ENCODE assay signal across 13 mouse cellular contexts in genomic region chr7:140921225-140921975, GRCm38 (mm10). TPM values are rescaled to one million over a fixed set of nuclear protein-coding genes. Genes with fewer than 3 reads are reported as not detected.
DNase-seq lines count a peak whose midpoint lies in the region; ATAC-seq and TF ChIP-seq lines count a peak whose summit lies in the region.
"Had no signal": no experiment of that assay in that cellular context is flagged by ENCODE, and none has a peak within 500 bp of the region (broad histone marks: within the 10 kb centered on the region; RNA-seq: fewer than 3 reads in every experiment).

No protein-coding gene starts in this region.

- peaks cover 9% of the 10 kb centered on the region for H3K4me1 ChIP-seq in neural tube, embryonic 11.5 days (ENCODE audit: control insufficient read depth, insufficient read depth, low read length)
- peaks cover 17% of the 10 kb centered on the region for H3K4me1 ChIP-seq in hindbrain, embryonic 12.5 days
- H3K4me1 ChIP-seq in liver, embryonic 13.5 days (replicated peaks) = peaks cover 44% of the 10 kb centered on the region

- H3K9me3 ChIP-seq in neural tube, embryonic 11.5 days (ENCODE audit: control insufficient read depth, low read length) = no peaks in the 10 kb centered on the region
- no peaks in the 10 kb centered on the region for H3K9me3 ChIP-seq in hindbrain, embryonic 12.5 days (replicated peaks)
- H3K9me3 ChIP-seq in liver, embryonic 13.5 days (replicated peaks) = no peaks in the 10 kb centered on the region
- H3K9me3 ChIP-seq: embryonic facial prominence, embryonic 13.5 days had no signal

- ATAC-seq in neural tube, embryonic 11.5 days (ENCODE audit: insufficient read depth, low FRiP score, low TSS enrichment) = no peak
- ATAC-seq in hindbrain, embryonic 12.5 days (ENCODE audit: low FRiP score) = no peak
- no peak for ATAC-seq in liver, embryonic 13.5 days (ENCODE audit: low read depth)

- H3K36me3 ChIP-seq in neural tube, embryonic 11.5 days (ENCODE audit: control insufficient read depth, insufficient read depth, low read length) = no peaks in the 10 kb centered on the region
- H3K36me3 ChIP-seq in hindbrain, embryonic 12.5 days = no peaks in the 10 kb centered on the region
- no peaks in the 10 kb centered on the region for H3K36me3 ChIP-seq in liver, embryonic 13.5 days
- H3K36me3 ChIP-seq: embryonic facial prominence, embryonic 13.5 days had no signal

- peaks cover 44% of the 10 kb centered on the region for H3K27me3 ChIP-seq in neural tube, embryonic 11.5 days (ENCODE audit: control insufficient read depth, insufficient read depth, low read length)
- peaks cover 82% of the 10 kb centered on the region for H3K27me3 ChIP-seq in hindbrain, embryonic 12.5 days
- H3K27me3 ChIP-seq in liver, embryonic 13.5 days = peaks cover 72% of the 10 kb centered on the region

- no peak overlapping the region for H3K4me3 ChIP-seq in neural tube, embryonic 11.5 days (ENCODE audit: low read depth, low read length)
- H3K4me3 ChIP-seq in hindbrain, embryonic 12.5 days = no peak overlapping the region
- H3K4me3 ChIP-seq in liver, embryonic 13.5 days (replicated peaks) = 0 out of 2 replicates have a peak overlapping the region, but pooled peaks have one; percentile 28
- H3K4me3 ChIP-seq in layer of hippocampus, adult 2 months = no peak overlapping the region

- no peak for DNase-seq in neural tube, embryonic 11.5 days (ENCODE audit: low spot score)
- no peak for DNase-seq in neural tube, embryonic 10.5 days (ENCODE audit: extremely low spot score, low spot score)
- DNase-seq in liver, embryonic 13.5 days = no peak
- DNase-seq in layer of hippocampus, adult 2 months (ENCODE audit: low spot score in 2 of 2) = no peak
- no peak for DNase-seq in adrenal gland, postnatal 25 days
- no peak for DNase-seq in gastrocnemius, postnatal 4 days (ENCODE audit: low spot score in 2 of 2)
- DNase-seq: lung, postnatal 10 days; thymus, postnatal 14 days had no signal

- peak overlapping the region; percentile 60; the same call in 1 of the 2 replicates for H3K4me2 ChIP-seq in neural tube, embryonic 11.5 days (ENCODE audit: low read depth)
- peak overlapping the region; percentile 87; the same call in 1 of the 2 replicates for H3K4me2 ChIP-seq in hindbrain, embryonic 12.5 days (replicated peaks)
- H3K4me2 ChIP-seq in liver, embryonic 13.5 days = no peak overlapping the region

- H3K27ac ChIP-seq in neural tube, embryonic 11.5 days (ENCODE audit: low read depth, low read length) = no peak overlapping the region
- no peak overlapping the region for H3K27ac ChIP-seq in hindbrain, embryonic 12.5 days
- no peak overlapping the region for H3K27ac ChIP-seq in liver, embryonic 13.5 days
- no peak overlapping the region for H3K27ac ChIP-seq in layer of hippocampus, adult 2 months
- H3K27ac ChIP-seq: embryonic facial prominence, embryonic 13.5 days had no signal

- no peak for TF ChIP-seq CTCF in layer of hippocampus, adult 2 months (conservative IDR thresholded peaks at IDR 0.05)

- no peak overlapping the region for H3K9ac ChIP-seq in neural tube, embryonic 11.5 days (ENCODE audit: low read length)
- no peak overlapping the region for H3K9ac ChIP-seq in hindbrain, embryonic 12.5 days
- no peak overlapping the region for H3K9ac ChIP-seq in liver, embryonic 13.5 days

- WGBS in neural tube, embryonic 11.5 days = 28% methylated on average over 22 of the region's 22 CpGs
- 27% methylated on average over 22 of the region's 22 CpGs for WGBS in hindbrain, embryonic 12.5 days
- 30% methylated on average over 22 of the region's 22 CpGs for WGBS in liver, embryonic 13.5 days (ENCODE audit: insufficient replicate concordance)

RNA-seq across cellular contexts. Expression of gene Nlrp6, which starts 0.7 kb away (rescaled TPM):
- polyA plus RNA-seq in neural tube, embryonic 11.5 days (2014; fragmentation: Nextera tagmentation; extraction: Ambion mirVana) = 0.15 and 0.20 TPM in 2 replicates
- 0.13 and 0.27 TPM in 2 replicates for polyA plus RNA-seq in hindbrain, embryonic 12.5 days (2016; fragmentation: Nextera tagmentation; extraction: Ambion mirVana)
- 1.6 and 2.4 TPM in 2 replicates for polyA plus RNA-seq in liver, embryonic 13.5 days (2015; fragmentation: Nextera tagmentation; extraction: Ambion mirVana)
- total RNA-seq in layer of hippocampus, adult 2 months (2021) = under 1 TPM; 0.27 to 0.51 TPM
- total RNA-seq in adrenal gland, postnatal 25 days (2021) = 1.9 and 2.2 TPM in 2 replicates
- under 1 TPM in 1 of 2 experiments, not detected in 1; 0.08 TPM for total RNA-seq in gastrocnemius, postnatal 4 days (2021)

RNA-seq across cellular contexts. Expression of gene Pgghg, which starts 19.8 kb away (rescaled TPM):
- polyA plus RNA-seq in neural tube, embryonic 11.5 days (2014; fragmentation: Nextera tagmentation; extraction: Ambion mirVana) = 13.3 and 15.8 TPM in 2 replicates
- 15.5 and 16.8 TPM in 2 replicates for polyA plus RNA-seq in hindbrain, embryonic 12.5 days (2016; fragmentation: Nextera tagmentation; extraction: Ambion mirVana)
- polyA plus RNA-seq in liver, embryonic 13.5 days (2015; fragmentation: Nextera tagmentation; extraction: Ambion mirVana) = 5.0 and 5.9 TPM in 2 replicates
- 1 to 10 TPM; 4.0 to 7.1 TPM for total RNA-seq in layer of hippocampus, adult 2 months (2021)
- 32.3 and 43.2 TPM in 2 replicates for total RNA-seq in adrenal gland, postnatal 25 days (2021)
- 10 to 100 TPM; 15.8 to 16.6 TPM for total RNA-seq in gastrocnemius, postnatal 4 days (2021)

RNA-seq across cellular contexts. Expression of gene Cox8b, which starts 21.2 kb away (rescaled TPM):
- polyA plus RNA-seq in neural tube, embryonic 11.5 days (2014; fragmentation: Nextera tagmentation; extraction: Ambion mirVana) = 0.81 and 4.2 TPM in 2 replicates
- 0.81 TPM in 1 of 2 replicates, not detected in the other for polyA plus RNA-seq in hindbrain, embryonic 12.5 days (2016; fragmentation: Nextera tagmentation; extraction: Ambion mirVana)
- 0.33 and 1.3 TPM in 2 replicates for polyA plus RNA-seq in liver, embryonic 13.5 days (2015; fragmentation: Nextera tagmentation; extraction: Ambion mirVana)
- total RNA-seq in layer of hippocampus, adult 2 months (2021) = 1 to 10 TPM in 1 of 2 experiments, not detected in 1; 1.3 TPM
- 610 and 755 TPM in 2 replicates for total RNA-seq in adrenal gland, postnatal 25 days (2021)
- 100 to 1,000 TPM; 754 to 792 TPM for total RNA-seq in gastrocnemius, postnatal 4 days (2021)
- total RNA-seq: hematopoietic stem cell, adult 5-6 weeks had no signal
- polyA plus RNA-seq: neural tube, embryonic 14.5 days had no signal

RNA-seq across cellular contexts. Expression of gene Ifitm5, which starts 28.7 kb away (rescaled TPM):
- 1.2 and 1.4 TPM in 2 replicates for polyA plus RNA-seq in neural tube, embryonic 11.5 days (2014; fragmentation: Nextera tagmentation; extraction: Ambion mirVana)
- 0.43 and 1.6 TPM in 2 replicates for polyA plus RNA-seq in hindbrain, embryonic 12.5 days (2016; fragmentation: Nextera tagmentation; extraction: Ambion mirVana)
- polyA plus RNA-seq in liver, embryonic 13.5 days (2015; fragmentation: Nextera tagmentation; extraction: Ambion mirVana) = 0.35 and 0.61 TPM in 2 replicates
- not detected for total RNA-seq in layer of hippocampus, adult 2 months (2021)
- total RNA-seq in adrenal gland, postnatal 25 days (2021) = 1.8 and 2.0 TPM in 2 replicates
- total RNA-seq in gastrocnemius, postnatal 4 days (2021) = 1 to 10 TPM; 2.0 to 2.4 TPM
- total RNA-seq: hematopoietic stem cell, adult 5-6 weeks; left cerebral cortex, postnatal 14 days had no signal

RNA-seq across cellular contexts. Expression of gene Gm45717, which starts 34.3 kb away (rescaled TPM):
- polyA plus RNA-seq in neural tube, embryonic 11.5 days (2014; fragmentation: Nextera tagmentation; extraction: Ambion mirVana) = 0.69 TPM in 1 of 2 replicates, not detected in the other
- polyA plus RNA-seq in hindbrain, embryonic 12.5 days (2016; fragmentation: Nextera tagmentation; extraction: Ambion mirVana) = 0.97 TPM in 1 of 2 replicates, not detected in the other
- polyA plus RNA-seq in liver, embryonic 13.5 days (2015; fragmentation: Nextera tagmentation; extraction: Ambion mirVana) = not detected in 2 replicates
- total RNA-seq in layer of hippocampus, adult 2 months (2021) = not detected
- total RNA-seq in adrenal gland, postnatal 25 days (2021) = not detected in 2 replicates
- total RNA-seq in gastrocnemius, postnatal 4 days (2021) = not detected
- total RNA-seq: hematopoietic stem cell, adult 5-6 weeks; left cerebral cortex, postnatal 14 days had no signal
- polyA plus RNA-seq: embryonic facial prominence, embryonic 13.5 days; neural tube, embryonic 14.5 days had no signal

Comparison
In these comparisons a context has a peak if more than half of its experiments do, and no peak if none do; other contexts are left out.
1. RNA of gene Cox8b, which starts 21.2 kb away (total RNA-seq): 754 to 792 TPM in gastrocnemius, postnatal 4 days and 610 to 755 TPM in adrenal gland, postnatal 25 days; 1.3 TPM in layer of hippocampus, adult 2 months; every median in the first group is over 100 times any median in the second.